Mouse (Mus musculus) adrenal gland, adult (tissue): ENCODE data around the gene 2610528A11Rik.
"Not testable (repeated sequence)": the region's sequence is repeated elsewhere in the genome, so short reads cannot be mapped to it uniquely, and the experiment has no call there.

Source experiments
- DNase-seq, 2 experiments: peaks; one replicate each; pipeline ENCODE4 v3.0.0; 2022 to 2023; ENCODE audit warnings: low spot score in 1 of 2; ENCODE audit not compliant: inconsistent age in 2 of 2

2610528A11Rik gene

GRCm38 (mm10) chr14:37113922-37114321 lies at the start of gene 2610528A11Rik:
2610528A11Rik (minus strand) TSS chr14:37114022.
- no peak for DNase-seq

- DNase-seq = no peak
These were observed 49.6 kb upstream of the 2610528A11Rik start for GRCm38 (mm10) chr14:37163277-37163956.

- DNase-seq = no peak
These were observed 40.6 kb upstream of the 2610528A11Rik start for GRCm38 (mm10) chr14:37154391-37154790.

- no peak for DNase-seq
These were observed 25.4 kb upstream of the 2610528A11Rik start for GRCm38 (mm10) chr14:37139051-37139710.

GRCm38 (mm10) chr14:37137596-37137995 lies 23.8 kb upstream of the 2610528A11Rik start:
- not testable (repeated sequence) for DNase-seq

- DNase-seq = no peak
These were observed 22.3 kb upstream of the 2610528A11Rik start for GRCm38 (mm10) chr14:37136110-37136509.

GRCm38 (mm10) chr14:37135671-37136070 lies 21.8 kb upstream of the 2610528A11Rik start:
- DNase-seq = no peak

- peak; percentile 97 to 99 for DNase-seq
These were observed 21.3 kb upstream of the 2610528A11Rik start, which contains the start of gene Ghitm for GRCm38 (mm10) chr14:37135127-37135593. Ghitm (minus strand) TSS chr14:37135272.

GRCm38 (mm10) chr14:37134304-37135126 lies 20.7 kb upstream of the 2610528A11Rik start:
- no peak for DNase-seq

- DNase-seq = peak in 1 of 2 experiments; percentile 70
These were observed 13.8 kb upstream of the 2610528A11Rik start for GRCm38 (mm10) chr14:37127652-37128051.

- DNase-seq = no peak
These were observed 5.4 kb upstream of the 2610528A11Rik start for GRCm38 (mm10) chr14:37119233-37119632.

GRCm38 (mm10) chr14:37112931-37113330 lies 891 bp downstream of the 2610528A11Rik start:
- peak in 1 of 2 experiments; percentile 46 for DNase-seq

- DNase-seq = no peak
These were observed 2.5 kb downstream of the 2610528A11Rik start for GRCm38 (mm10) chr14:37111371-37111770.

- DNase-seq = no peak
These were observed 3.4 kb downstream of the 2610528A11Rik start for GRCm38 (mm10) chr14:37110456-37110855.

- no peak for DNase-seq
These were observed 3.8 kb downstream of the 2610528A11Rik start for GRCm38 (mm10) chr14:37109975-37110374.

GRCm38 (mm10) chr14:37109460-37109859 lies 4.4 kb downstream of the 2610528A11Rik start:
- DNase-seq = no peak

GRCm38 (mm10) chr14:37105846-37106245 lies 8.0 kb downstream of the 2610528A11Rik start:
- no peak for DNase-seq

GRCm38 (mm10) chr14:37104747-37105146 lies 9.1 kb downstream of the 2610528A11Rik start:
- peak in 1 of 2 experiments; percentile 11 for DNase-seq

- DNase-seq = no peak
These were observed 11.3 kb downstream of the 2610528A11Rik start for GRCm38 (mm10) chr14:37102484-37102883.

GRCm38 (mm10) chr14:37101531-37101930 lies 12.3 kb downstream of the 2610528A11Rik start:
- no peak for DNase-seq

- peak; percentile 7 to 39 for DNase-seq
These were observed 15.8 kb downstream of the 2610528A11Rik start, which contains the start of gene Cdhr1 for GRCm38 (mm10) chr14:37097956-37098530. Cdhr1 (minus strand) TSS chr14:37098347.
